Mouse (Mus musculus): ENCODE data around the gene Vps72.
"Not testable (repeated sequence)": the region's sequence is repeated elsewhere in the genome, so short reads cannot be mapped to it uniquely, and the experiment has no call there.

Vps72 gene

GRCm38 (mm10) chr3:95110911-95111726 is at the start of gene Vps72:
TSS of gene Vps72 (plus strand) at chr3:95111022.
- DNase-seq (ENCODE audit: low read depth, low spot score) = peak; percentile 54

GRCm38 (mm10) chr3:95063741-95064140 is 47.1 kb upstream of the Vps72 start:
- DNase-seq (ENCODE audit: low read depth, low spot score) = no peak

GRCm38 (mm10) chr3:95065553-95065952 is 45.3 kb upstream of the Vps72 start:
- no peak for DNase-seq (ENCODE audit: low read depth, low spot score)

GRCm38 (mm10) chr3:95066095-95066494 is 44.7 kb upstream of the Vps72 start:
- no peak for DNase-seq (ENCODE audit: low read depth, low spot score)

- DNase-seq (ENCODE audit: low read depth, low spot score) = no peak
These were observed 44.3 kb upstream of the Vps72 start for GRCm38 (mm10) chr3:95066570-95066969.

GRCm38 (mm10) chr3:95071606-95072005 is 39.2 kb upstream of the Vps72 start:
- no peak for DNase-seq (ENCODE audit: low read depth, low spot score)

- DNase-seq (ENCODE audit: low read depth, low spot score) = no peak
These were observed 22.8 kb upstream of the Vps72 start for GRCm38 (mm10) chr3:95088071-95088470.

GRCm38 (mm10) chr3:95100854-95101253 is 10.0 kb upstream of the Vps72 start:
- no peak for DNase-seq (ENCODE audit: low read depth, low spot score)

GRCm38 (mm10) chr3:95105121-95105520 is 5.7 kb upstream of the Vps72 start:
- DNase-seq (ENCODE audit: low read depth, low spot score) = no peak

GRCm38 (mm10) chr3:95105586-95106337 is 5.1 kb upstream of the Vps72 start:
- DNase-seq (ENCODE audit: low read depth, low spot score) = peak; percentile 20

GRCm38 (mm10) chr3:95106338-95107117 is 4.3 kb upstream of the Vps72 start, which contains the start of gene Pip5k1a:
TSS of gene Pip5k1a (minus strand) at chr3:95106930.
- peak; percentile 99 for DNase-seq (ENCODE audit: low read depth, low spot score)

- DNase-seq (ENCODE audit: low read depth, low spot score) = not testable (repeated sequence)
These were observed 3.5 kb upstream of the Vps72 start for GRCm38 (mm10) chr3:95107308-95107707.

GRCm38 (mm10) chr3:95107898-95108297 is 2.9 kb upstream of the Vps72 start:
- DNase-seq (ENCODE audit: low read depth, low spot score) = no peak

GRCm38 (mm10) chr3:95112760-95113159 is 1.9 kb downstream of the Vps72 start:
- no peak for DNase-seq (ENCODE audit: low read depth, low spot score)

- no peak for DNase-seq (ENCODE audit: low read depth, low spot score)
These were observed 6.9 kb downstream of the Vps72 start for GRCm38 (mm10) chr3:95117751-95118150.

GRCm38 (mm10) chr3:95121580-95121979 is 10.8 kb downstream of the Vps72 start:
- DNase-seq (ENCODE audit: low read depth, low spot score) = no peak

GRCm38 (mm10) chr3:95124246-95124645 is 13.4 kb downstream of the Vps72 start, which contains the start of gene Tmod4:
TSS of gene Tmod4 (plus strand) at chr3:95124476.
- no peak for DNase-seq (ENCODE audit: low read depth, low spot score)

GRCm38 (mm10) chr3:95124972-95125371 is 14.2 kb downstream of the Vps72 start:
- no peak for DNase-seq (ENCODE audit: low read depth, low spot score)

- DNase-seq (ENCODE audit: low read depth, low spot score) = no peak
These were observed 18.4 kb downstream of the Vps72 start for GRCm38 (mm10) chr3:95129226-95129651.

- DNase-seq (ENCODE audit: low read depth, low spot score) = no peak
These were observed 19.3 kb downstream of the Vps72 start for GRCm38 (mm10) chr3:95130081-95130480.

GRCm38 (mm10) chr3:95132389-95132788 is 21.6 kb downstream of the Vps72 start:
- DNase-seq (ENCODE audit: low read depth, low spot score) = not testable (repeated sequence)

- DNase-seq (ENCODE audit: low read depth, low spot score) = no peak
These were observed 22.4 kb downstream of the Vps72 start for GRCm38 (mm10) chr3:95133176-95133575.
